Mouse (Mus musculus) right cerebral cortex, adult 2 months (tissue): ENCODE measurements at regions not wholly inside any gene's neighbourhood (a gene's known extent, or its start where the extent isn't known, plus 50 kb on each side); places are given as distances from the start of the nearest gene placed in this dataset.

Experiments used
- DNase-seq, 2 experiments: peaks; one replicate each; pipeline ENCODE4 v3.0.0; 2021 to 2022; ENCODE audit warnings: low spot score in 2 of 2

DNA sequence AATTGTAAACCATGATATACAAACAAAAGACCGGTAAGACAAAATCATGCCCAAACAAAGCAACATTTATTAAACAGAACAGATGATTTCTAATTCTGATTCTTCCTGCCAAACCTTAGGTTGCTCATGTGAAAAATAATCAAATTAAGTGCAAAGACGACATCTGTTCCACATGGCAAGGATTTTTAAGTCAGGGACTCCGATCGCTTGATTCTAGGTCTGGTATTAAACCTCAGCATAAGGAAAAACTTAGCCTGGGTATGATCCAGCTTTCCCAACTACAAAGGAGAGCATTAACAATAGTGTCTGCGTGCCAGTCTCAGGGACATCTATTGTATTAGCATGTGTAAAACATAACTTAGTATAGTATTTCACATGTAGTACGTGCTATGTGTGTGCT, 181.8 kb upstream of the Rnpc3 start:
- no peak for DNase-seq

DNA sequence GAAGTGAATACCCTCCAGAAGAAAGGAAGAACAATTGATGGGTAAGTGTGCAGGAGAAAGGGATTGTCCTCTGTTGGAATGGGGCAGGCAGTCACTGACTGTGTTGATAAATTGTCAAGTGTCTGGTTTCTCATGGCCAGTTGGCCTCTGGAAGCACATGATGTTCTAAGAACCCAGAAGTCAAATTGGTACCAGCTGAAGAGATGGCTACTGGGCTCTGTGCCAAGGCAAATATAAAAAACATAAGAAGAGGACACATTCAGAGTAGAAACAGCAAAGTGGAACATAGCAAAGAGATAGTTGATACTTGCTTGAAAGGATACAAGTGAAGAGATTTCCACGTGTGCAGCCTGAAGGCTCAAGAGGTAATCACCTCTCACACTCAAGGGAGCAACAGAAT, 170.9 kb upstream of the Col11a1 start:
- no peak for DNase-seq

DNA sequence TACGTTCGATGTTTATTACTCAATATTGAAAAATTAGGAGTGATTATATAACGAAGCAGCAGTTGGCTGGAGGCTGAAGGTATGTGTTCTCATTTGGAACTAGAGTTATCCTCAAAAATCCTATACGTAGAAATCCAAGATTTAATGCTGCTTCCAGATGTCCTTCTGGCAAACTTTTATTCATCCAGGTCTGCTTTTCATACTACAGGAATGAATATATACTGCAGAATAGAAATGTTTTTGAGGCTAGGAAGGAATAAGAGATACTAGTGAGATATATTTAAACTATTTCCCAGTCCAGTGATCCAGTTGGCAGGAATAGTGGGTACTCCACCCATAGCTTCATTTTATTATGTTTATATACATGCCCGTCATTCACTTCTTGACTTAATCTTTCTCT, 170.3 kb upstream of the Col11a1 start:
- no peak for DNase-seq

DNA sequence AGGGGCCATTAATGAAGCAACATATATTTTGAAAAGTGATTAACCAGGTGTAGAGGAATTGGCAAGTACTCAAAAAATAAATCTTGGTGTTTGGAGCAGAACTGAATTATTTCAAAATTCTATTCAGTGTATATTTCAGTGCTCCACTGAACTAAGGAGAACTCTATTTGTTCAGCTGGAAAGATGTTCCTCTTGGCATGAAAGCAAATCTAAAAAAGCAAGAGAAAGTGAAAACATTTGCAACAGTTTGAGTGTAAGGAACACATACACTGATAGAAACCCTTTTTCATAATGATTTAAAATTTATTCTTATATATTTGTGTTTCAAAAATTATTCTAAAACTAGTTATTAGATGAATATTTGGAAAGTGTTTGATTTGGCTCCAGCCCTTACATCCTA, 169.9 kb upstream of the Col11a1 start:
- DNase-seq = no peak

DNA sequence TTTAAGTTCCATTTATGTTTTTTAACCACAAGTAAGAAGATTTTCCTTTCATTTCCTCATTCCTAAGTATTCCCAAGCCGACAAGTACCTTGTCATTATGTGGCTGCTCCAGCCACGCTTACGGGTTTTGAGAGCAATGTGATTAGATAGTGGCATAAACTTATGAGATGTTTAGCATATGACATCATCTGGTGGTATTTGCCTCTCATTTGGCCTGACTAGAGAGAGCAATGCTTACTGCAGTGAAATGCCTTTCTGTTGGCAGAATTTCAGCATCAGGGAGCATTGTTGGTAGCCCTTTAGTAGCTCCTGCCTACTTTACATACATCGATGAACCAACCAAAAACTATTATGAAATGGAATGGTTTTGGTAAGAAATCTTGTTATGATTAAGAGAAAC, 157.1 kb upstream of the Col11a1 start:
- no peak for DNase-seq

DNA sequence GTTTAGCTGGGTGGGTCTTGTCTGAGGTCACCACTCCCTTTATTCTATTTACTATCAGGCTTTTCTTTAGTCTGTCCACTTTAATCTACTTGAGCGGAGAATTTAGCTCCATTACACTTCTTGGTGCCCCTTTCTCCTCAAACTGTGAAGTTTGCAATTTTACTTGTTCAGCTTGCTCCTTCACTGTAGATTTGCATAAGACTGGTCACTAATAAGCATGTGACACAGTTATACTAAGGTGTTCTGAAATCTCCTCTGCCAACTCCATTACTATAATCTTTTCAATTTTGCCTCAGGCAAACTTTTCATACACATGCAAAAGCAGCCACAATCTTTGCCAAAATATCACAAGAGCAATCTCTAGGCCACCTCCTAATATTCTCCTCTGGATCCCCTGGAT, 125.2 kb upstream of the Col11a1 start:
- DNase-seq = no peak

DNA sequence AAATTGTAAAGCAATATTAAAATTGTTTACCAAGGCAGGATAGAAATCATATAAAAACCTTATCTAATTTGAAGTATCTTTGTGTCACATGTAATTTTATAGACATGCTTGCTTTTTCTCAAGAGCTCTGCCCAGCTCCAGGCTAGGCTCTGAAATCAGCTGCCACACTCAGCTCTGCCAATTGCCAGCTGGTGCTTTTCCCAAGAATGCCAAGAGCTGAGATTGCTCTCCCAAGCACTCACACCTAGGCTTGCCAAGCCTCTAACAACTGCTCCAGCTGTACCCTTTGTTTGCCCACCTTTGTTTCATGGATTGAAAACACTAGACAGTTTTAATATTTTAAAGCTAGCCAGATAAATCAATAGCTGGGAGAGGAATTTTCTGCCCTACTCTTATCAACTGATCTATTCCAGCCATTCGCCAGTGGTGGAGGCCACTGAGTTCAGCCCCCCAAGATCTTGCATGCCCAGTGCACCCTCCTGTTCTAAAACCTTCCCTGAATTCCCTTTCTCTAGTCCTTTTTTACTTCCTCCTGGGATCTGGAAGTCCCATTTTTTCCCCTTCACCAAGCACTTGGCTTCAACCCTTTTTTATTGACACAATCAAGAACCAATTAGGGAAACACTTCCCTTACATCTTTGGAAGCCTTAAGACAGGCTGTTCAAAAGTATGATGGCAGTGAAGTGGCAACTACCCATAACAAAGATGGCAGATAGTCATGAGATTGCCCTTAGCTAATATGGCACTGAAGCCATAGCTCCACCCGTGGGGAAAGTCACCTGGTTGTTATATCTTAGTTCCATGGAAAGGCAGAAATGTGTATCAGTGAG, 110.8 kb upstream of the Col11a1 start:
- DNase-seq = peak in 1 of 2 experiments; percentile 3

DNA sequence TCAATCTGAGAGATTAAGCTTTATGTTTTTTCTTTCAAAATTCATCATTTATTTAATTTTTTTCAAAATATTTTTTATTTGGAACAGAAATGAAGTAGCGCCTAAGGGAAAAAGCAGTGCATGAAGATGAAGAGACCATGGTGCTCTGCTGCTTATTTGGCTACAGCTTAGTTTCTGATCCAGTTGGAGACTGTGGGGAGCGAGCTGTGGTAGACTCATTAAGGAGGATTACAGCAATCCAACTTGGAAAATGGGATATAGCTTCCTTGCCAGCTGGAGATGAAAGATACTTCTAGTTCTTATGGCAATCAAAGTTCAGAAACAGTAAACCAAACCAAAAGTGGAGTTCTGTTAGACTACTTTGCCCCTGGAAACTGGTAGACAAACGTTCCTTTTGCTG, 98.8 kb upstream of the Col11a1 start:
- no peak for DNase-seq

DNA sequence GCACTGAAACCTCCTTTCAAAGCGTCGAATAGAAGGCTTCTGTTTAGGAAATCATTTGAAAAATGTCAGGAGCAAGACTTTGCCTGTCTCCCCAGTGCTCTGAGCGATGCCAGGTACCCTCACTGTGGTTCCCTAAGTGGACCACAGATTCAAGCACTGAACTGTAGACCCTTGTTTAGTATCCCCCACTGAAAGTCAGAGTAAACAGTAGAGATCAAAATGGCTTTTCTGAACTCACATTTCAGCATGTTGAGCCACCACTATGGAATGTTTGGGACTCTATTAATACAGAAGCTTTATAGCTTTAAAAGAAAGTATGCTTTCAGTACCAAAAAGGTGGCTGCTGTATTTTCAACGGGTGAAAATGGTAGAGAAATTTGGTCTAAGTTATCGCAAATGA, 79.8 kb upstream of the Col11a1 start:
- no peak for DNase-seq

DNA sequence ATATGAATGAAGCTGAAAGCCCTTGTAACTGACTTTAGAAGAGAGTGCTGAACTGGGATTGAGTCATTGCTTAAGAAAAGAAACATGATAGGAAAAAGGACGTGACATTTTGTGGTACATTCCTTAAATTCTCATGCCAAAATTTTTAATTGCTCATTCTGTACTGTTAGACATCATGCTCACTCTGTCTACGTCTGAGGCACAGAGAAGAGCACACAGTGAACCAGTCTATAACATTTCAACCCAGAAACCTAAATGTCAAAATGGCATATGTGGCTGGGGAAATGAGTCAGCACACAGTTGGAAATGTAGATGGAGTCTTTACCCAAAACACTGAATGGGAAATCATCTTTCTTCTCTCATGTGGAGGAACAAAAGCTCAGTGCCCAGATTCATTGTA, 77.9 kb upstream of the Col11a1 start:
- no peak for DNase-seq

DNA sequence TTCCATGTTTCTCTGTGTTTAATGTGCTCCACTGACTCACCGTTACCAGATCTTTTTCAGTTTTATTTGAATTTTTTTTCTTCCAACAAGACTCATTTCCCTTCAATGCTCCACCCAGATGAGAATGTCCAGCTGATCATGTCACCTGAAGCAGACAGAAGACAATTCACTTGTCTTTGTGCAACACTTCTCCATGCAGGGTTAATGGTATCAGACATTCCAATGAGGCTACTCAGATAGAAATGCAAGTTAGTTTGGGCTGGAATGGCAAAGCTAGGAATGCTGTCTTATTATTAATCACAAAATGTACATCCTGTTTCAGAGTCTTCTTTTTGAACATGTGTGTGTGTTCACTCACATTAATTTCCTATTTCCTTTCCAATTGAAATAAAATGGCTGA, 77.2 kb upstream of the Col11a1 start:
- DNase-seq = no peak

DNA sequence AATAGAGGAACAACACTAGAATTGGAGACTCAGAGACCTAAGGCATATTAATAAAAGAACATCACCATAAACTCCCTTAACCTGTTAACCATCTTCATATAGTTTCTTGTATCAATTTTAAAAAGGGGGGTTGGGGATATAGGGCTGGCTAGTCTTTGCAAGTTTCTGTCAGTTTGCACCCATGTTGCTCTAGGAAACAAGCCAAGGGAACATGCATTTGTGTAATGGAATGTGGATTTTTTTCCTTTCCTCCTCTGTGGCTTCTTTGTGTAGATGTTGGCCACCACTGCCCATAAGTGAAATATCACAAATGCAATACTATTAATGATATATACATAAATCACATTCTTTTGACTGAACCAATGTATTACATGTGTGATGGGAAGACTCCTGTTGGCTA, 75.9 kb upstream of the Col11a1 start:
- no peak for DNase-seq

DNA sequence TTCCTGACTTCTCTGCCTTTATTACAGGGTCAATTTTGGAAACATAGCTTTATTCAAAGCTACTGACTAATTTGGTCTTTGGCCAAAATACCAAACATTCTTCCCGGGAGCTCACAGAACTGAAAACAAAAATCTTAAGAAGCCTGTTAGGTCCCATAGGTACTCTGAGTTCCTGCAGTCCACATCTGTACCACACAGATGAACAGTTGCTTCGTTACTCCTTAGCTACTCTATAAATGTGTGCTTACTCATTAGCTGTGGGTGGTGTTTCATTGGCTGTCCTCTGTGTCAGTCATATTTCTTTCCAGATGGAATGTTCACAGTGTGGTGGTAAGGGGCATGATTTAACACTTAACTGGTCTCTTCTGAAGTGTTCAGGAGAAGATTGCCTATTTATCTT, 70.3 kb upstream of the Col11a1 start:
- no peak for DNase-seq
